Mouse (Mus musculus) urinary bladder, postnatal 14 days (tissue): ENCODE data around the gene Rnf151.
"Not testable (repeated sequence)": the region's sequence is repeated elsewhere in the genome, so short reads cannot be mapped to it uniquely, and the experiment has no call there.

Experiments
- DNase-seq: peaks from one replicate; pipeline ENCODE4 v3.0.0; 2021; ENCODE audit warnings: low spot score

Rnf151 gene

DNA sequence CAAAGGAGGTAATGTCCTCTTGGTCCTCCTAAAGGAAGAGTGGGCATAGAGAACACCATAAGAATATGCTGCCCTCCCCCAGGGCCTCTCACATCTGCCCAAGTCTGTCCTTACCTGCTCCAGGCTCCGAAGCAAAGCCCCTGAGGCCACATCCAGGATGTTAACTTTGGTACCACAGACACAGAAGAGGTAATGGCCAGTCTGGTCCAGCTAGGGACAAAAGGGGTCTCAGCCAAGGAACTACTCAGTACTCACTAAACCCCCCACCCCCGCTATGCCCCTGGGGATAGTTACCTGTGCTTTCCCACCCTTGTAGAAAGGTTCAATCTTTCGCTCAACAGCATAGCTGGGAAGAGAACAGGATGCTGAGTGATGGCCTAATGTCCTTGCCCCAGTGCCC lies 12.0 kb downstream of the Rnf151 start:
- no peak for DNase-seq

DNA sequence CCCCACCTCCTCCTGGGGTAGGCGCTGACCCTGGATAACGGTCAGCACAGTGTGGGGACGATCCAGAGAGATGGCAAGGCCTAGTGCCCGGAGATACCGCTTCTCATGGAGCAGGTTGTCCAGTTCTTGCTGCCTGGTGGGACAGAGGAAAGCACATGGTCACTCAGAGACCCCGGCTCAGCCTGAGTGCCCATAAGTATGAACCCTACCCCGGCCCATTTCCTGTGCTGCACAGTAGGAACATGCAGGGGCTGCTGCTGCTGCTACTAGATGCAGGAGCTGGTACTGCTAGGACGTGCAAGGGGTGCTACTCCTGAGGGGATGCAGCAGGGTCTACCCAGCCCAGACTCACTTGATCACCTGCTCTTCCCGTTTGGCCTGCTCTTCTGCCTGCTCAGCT lies 16.6 kb downstream of the Rnf151 start:
- DNase-seq: no peak

DNA sequence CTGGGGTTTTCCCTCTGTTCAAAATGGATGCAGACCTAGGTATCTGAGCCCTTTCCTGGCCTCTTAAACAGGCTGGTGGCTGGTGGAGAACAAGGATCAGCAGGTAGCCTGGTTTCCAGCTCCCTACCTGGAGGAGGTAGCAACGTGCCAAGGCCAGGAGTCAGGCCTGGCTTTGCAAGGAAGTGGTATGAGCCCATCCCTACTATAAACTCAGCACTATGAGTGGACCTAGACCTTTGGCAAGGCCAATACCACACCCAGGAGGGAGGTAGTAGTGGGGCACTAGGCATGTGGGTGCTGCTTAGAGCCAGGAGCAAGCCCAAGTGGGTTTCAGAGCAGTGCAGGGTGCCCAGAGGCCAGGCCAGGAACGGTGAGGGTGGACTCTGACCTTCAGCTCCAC lies 18.4 kb downstream of the Rnf151 start:
- DNase-seq: no peak

DNA sequence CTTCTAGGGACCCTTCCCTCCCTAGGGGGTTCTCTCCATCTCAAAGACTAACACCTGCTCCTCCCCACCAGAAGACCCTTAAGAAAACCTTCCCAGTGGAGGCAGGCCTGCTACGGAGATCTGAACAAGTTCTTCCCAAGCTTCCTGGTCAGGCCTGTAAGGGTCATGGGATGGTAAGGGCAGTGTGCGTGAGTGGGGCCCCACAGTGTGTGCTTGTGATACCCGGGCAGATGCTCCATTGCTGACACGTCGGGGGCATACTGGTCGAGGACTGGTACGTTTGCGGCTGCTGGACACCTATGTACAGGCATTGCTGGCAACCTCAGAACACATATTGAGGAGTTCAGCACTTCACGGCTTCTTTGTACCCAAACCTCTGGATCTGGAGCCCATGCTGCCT lies 19.1 kb downstream of the Rnf151 start:
- no peak for DNase-seq

DNA sequence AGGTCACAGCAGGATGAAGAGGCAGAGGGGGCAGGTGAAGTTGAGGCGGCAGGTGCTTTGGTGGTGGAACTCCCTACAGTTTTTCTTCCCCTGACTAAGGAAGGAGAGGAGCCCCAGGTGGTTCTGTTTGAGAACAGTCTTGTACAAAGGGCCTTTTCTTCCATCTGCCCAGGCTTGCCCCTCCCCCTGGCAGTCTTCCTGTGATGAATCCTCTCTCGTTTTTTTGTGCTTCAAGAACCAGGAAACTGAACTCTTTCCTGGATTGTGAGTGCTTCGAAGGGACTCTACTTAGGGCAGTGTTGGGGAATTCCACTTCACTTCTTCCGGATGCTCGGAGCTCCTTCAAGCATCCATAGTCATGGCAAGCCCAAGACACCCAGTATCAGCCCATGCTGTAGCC lies 19.9 kb downstream of the Rnf151 start:
- no peak for DNase-seq

DNA sequence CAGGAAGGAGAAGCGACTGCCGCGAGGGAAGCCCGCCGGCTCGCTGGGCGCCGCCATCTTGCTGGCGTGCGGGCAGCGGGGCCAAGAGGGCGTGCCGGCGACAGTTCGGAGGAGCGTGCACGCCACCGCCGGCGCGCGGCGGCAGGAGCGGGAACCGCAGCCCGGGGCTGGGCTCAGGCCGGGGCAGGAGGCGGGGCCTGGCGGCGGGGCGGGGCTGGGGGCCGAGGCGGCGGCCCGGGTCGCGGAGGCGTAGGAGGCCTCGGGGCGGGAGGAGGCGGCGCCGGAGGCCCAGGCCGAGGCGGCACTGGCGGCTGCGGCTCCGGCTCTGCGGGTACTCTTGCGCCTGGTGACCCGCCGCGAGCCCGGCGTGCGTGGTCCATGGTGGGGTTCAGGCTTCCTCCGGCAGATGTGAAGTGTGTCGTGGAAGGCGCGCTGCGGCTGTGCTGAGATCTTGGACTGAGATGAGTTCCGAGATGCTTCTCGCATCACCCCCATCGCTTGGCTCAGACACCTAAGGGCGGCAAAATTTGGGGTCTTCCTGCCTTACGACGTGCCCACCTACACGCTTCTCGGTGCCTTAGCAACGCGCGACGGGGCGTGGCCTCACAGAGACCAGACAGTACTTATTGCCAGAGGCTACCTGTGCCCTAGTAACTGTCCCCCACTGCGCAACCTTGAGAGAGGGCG lies 21.7 kb downstream of the Rnf151 start, which contains the start of the genes Gfer and Noxo1:
Gene Gfer, minus strand, starts transcription at position 146 of the 687 bp plus-strand sequence.
Gene Noxo1, plus strand, starts transcription at position 224 of the 687 bp plus-strand sequence.
- DNase-seq: peak; percentile 90

DNA sequence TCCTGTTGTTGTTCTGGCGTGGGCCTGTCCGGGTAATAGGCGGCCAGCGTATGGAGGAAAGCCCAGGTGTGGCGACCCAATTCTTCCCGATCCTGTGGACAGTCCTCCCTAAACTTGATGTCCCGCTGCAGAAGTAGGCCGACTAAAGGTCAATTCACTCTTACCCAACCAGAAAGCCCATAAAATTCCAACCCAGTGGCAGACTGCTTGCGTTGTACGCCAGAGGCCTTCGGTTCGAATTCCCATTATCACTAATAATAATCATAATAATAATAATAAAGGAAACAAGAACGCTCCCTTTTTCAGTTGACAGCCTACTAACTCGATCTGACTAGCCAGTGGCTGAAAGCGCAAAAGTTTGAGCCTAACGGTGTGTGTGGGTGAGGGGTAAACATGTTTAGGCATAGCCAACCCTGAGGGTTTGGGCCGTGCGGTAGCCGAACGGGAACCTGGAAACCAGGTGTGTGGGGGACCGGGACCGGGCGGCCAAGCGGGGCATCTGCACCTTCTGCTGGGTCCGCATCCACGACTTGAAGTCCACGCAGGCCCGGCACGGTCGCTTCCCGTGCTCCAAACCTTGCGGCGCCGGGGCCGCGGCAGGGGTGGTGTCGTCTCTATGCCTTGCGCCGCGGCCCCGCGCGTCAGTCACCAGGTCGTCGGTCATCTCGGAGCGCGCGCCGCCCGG lies 22.4 kb downstream of the Rnf151 start:
- DNase-seq: no peak

DNA sequence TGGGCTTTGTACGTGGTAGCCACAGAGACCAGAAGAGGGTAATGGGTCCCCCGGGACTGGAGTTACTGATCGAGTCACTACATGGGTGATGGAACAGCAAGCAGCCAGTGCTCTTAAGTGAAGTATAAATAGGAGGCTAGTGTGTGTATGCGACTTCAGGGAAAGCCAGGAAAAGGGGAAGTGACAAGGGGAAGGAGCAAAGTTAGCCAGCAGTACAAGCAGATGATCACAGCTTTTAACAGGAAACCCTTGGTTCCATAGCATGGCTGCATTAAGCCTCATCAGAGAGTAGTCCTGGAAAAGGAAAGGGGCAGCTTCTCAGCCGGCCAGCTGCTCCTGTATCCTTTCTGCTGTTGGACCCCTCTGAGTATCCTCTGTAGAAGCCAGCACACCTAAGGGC lies 25.5 kb downstream of the Rnf151 start:
- no peak for DNase-seq

DNA sequence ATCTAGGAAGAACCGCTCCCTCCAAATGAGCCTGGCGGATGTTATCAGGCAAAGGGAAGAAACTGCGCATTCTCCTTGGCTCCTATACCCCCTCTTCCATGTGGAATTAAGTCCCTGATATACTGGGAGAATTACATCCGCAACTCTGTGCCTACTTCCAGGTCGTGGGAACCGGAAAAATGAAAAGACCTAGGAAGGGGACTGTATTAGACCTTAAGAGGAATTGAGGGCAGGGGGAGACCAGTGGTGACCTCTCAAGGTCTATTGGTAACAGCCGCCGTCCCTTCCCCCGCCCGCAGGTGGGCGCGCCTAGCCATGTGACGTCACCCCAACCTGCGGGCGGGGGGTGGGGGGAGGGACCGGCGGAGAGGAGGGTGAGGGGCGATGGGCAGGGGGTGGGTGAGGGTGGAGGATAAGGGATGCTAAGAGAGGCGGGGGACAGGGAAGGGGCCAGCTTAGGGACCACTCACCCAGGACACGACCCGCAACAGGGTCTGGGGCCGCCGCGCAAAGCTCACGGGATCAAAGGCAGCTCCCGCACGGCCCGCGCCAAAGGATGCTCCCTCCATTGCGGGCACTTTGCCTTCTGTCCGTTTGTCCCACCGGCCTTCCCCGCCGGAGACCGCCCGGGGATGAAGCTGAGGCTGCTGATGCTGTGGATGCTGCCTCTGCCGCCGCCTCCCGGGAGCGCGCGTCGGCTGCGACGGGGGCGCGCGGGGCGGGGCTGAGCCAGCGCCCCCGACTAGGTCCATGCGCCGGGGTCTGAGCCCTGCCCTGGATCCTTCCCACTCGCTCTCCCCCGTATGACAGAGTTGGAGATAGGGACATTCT lies 28.4 kb downstream of the Rnf151 start, which contains the start of gene Syngr3:
Gene Syngr3, minus strand, starts transcription at position 705 of the 831 bp plus-strand sequence.
- DNase-seq: no peak

DNA sequence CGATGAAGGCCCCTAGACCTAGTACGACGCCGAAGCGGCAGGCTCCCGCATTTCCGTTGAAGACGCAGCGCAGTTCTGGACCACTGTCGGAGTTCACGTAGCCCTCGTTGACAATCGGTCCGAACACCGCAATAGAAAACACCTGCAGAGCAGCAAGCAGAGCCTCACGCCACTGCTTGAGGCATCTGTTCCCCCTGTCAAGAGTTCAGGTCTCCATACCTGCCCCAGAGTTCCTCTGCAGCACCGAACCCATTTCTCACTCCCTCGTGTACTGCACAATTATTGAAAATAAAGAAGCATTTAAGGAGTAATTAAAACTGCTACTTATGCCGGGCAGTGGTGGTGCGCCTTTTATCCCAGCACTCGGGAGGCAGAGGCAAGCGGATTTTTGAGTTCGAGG lies 30.3 kb downstream of the Rnf151 start:
- no peak for DNase-seq

DNA sequence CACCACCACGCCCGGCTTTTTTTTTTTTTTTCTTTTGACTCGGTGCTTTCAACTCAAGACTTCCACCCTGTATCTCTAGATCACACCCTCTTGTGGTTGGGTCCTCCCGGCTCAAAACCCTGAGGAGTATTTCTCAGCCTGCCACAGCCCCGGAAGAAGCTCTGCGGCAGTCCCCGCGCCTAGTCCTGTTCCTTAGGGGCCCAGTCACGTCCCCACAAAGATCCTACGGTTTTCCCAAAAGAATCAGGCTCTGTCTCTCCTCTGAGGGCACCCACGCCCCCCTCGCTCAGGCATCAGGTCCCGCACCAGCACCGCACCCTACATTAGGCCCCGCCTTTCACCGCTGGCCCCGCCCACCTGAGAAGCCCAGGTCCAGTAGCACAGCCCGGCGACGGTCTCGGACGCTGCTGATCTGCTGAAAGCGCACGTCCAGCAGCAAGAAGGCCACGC lies 30.7 kb downstream of the Rnf151 start:
- DNase-seq: peak; percentile 63

DNA sequence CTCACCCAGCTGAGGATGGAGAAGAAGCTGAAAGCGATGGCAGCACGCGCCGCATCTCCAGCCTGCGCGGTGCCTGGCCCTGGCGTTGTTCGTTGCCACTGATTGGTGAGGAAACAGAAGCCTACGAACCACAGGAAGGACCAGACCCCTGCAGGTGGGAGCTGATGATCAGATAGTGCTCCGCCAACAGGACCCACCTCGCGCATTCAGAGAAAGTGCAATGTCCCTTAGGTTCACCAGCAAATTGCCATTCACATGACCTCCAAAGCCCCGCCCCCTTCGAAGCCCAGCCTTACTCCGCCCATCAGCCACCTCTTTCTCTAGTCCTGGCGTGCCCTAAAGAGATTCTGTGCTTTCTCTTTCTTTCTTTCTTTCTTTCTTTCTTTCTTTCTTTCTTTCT lies 31.3 kb downstream of the Rnf151 start:
- DNase-seq: no peak

DNA sequence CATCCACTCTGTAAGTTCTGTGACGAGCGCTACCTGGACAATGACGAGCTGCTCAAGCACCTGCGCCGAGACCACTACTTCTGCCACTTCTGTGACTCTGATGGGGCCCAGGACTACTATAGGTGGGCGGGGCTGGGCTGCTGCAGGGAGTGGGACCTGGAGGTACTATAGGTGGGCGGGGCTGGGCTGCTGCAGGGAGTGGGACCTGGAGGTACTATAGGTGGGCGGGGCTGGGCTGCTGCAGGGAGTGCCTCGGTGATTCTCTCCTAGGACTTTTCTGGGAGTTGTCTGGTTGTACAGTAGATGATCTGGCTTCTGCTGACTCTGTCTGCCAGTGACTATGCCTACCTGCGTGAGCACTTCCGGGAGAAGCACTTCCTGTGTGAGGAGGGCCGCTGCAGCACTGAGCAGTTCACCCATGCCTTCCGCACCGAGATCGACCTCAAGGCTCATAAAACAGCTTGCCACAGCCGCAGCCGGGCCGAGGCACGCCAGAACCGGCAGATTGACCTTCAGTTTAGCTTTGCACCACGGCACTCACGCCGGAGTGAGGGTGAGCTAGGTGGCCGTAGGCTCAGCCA lies 40.3 kb downstream of the Rnf151 start:
- no peak for DNase-seq

DNA sequence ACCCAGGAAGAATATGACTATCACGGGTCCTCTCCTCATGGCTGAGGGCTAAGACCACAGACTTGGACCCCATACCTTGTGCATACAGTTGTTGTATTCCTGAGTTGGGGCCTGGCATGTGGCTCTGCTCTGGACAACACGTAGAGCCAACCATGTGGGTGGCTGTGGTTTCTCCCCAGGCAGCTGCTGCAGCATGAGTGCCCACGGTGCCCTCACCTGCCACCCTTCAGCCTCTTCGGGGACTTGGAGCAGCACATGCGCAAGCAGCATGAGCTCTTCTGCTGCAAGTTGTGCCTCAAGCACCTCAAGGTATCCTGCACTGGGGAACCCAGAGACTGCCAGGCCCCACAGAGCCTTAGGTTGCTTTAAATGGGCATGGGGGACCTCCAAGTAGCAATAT lies 41.0 kb downstream of the Rnf151 start:
- no peak for DNase-seq

DNA sequence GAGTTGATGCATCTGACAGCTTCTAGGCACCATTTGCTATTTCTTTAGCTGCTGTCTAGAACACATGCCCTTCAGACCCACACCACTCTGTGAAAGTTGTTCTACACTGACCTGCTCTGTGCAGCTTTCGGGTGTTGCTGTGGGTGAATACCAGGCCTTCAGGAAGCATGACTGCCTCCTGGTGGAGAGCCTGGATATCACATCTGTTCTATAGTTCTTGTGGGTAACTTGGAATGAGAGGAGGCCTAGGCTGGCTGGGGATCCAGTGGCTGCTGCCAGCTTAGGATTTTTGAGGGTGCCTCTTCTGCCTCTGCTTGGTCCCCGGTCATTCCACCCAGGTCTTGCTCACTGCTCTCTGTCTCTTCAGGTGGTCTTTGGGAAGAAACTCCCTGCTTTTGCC lies 41.7 kb downstream of the Rnf151 start:
- DNase-seq: peak; percentile 71

DNA sequence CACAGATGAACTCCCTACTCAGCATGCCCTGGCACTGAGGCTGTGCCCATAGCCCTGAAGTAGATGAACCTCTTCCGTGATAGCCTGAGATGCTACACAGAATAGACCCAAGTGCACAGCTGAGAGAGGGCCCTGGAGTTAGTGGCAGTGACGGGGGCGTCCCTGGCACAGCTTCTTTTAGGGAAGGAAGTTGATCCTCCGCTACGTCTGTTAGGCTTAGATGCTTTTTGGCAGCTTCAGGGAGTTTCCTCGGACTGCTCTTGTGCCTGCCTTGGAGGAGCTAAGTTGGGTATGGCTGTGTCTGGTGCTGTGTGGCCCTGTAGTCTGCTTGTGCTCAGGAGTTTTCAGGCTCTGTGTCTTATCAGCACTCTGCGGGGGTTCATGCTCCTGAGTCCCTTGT lies 43.6 kb downstream of the Rnf151 start:
- no peak for DNase-seq

DNA sequence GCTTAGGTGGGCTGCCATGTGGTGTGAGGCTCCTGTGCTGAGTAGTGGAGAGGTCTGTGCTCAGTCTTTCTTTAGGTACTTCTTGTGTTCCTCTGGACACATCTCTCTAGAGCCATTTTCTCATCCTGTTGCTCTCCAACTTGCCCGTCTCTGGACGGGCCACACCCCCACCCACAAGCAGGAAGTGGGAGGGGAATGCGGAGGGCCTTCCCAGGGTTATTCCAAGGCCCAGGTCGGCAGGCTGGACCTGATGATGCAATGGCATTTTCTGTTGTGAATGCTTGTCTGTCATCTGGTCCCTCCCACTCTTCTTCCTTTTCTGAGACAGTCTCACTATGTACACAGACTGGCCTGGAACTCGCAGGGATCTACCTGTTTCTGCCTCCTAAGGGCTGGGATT lies 45.7 kb downstream of the Rnf151 start:
- peak; percentile 43 for DNase-seq

DNA sequence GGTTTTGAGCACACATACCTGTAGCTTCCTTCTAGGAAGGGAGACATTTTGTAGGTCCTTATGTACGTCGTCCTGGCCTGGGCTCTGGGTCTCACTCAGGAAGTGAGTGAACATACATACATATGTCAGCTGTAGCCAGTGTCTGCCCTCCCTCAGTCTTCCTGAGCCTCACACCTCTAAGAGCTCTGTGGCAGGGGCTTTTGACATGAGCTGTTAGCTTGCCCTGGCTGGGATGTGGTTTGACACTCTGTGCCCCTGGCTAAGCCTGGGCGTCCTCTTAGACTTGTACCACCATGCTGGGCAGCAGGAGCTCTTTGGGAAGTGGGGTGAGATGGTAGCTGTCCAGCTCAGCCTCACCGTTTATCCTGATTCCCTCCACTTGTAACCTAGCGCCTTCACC lies 46.5 kb downstream of the Rnf151 start:
- no peak for DNase-seq

DNA sequence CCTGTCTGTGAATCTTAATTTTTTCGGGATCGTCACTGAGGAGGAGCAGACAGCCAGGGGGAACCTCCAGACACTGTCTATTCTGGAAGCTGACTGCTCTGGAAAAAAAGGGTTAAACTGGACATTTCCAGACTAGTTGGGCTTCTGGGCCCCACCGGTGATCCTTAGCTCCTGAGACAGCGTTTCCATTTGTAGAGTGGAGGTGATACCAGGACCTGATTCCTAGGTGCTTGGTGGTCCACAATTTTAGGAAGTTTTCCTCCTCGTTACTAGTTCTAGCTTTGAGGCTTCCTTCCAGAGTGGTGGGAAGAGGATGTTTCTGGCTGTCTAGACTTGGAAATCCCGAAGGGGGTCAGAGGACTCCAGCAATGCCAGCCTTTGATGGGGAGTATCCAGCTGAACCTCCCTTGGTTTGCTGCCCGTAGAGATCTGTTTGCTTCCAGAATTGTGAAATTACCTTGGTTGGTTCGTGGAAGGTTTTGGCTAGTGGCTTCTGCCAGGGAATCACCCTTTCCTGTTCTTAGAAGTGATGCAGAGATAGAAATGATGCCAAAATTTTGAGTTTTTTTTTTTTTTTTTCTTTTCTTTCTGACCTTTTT lies 47.5 kb downstream of the Rnf151 start:
- DNase-seq: no peak

DNA sequence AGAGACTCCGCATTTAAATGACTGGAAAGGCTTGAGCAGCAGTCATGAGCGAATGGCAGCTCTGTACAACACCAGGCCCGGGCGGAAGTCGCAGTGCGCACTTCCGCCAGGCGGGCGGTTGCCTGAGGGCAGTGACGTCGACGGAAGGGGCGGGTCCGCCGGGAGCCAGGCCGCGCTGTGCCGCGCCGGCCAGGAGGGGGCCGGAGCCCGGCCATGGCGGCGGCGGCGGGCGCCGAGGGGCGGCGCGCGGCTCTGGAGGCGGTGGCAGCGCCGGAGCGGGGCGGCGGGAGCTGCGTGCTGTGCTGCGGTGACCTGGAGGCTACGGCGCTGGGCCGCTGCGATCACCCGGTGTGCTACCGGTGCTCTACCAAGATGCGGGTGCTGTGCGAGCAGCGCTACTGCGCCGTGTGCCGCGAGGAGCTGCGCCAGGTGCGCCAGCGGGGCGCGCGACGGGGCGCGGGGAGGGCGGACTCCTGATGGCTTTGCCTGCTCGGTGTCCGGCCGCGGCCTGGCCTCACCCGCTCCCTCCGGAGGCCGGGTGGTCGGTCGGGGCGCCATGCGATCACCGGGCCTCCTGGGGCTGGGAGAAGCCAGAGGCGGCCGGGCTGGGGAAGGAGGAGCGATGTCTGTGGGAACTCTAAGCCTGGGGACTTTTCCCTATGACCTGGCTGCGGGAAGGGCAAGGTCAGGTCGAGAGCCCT lies 48.2 kb downstream of the Rnf151 start, which contains the start of gene Zfp598:
Gene Zfp598, plus strand, starts transcription at position 143 of the 701 bp plus-strand sequence.
- DNase-seq: peak; percentile 96

DNA sequence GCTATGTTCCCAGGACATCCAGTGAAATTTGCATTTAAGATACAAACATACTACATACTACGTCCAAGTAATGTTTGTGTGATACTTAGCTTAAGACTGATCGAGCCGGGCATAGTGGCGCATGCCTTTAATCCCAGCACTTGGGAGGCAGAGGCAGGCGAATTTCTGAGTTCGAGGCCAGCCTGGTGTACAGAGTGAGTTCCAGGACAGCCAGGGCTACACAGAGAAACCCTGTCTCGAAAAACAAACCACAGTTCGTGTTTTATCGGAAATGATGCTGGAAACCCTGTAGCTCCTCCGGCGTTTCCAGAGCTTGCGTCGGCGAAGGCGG lies 48.7 kb downstream of the Rnf151 start:
- not testable (repeated sequence) for DNase-seq
